15 mouse cellular contexts compared by ENCODE assay signal in genomic region chr2:40223259-40223658, GRCm38 (mm10).
"Had no signal": no experiment of that assay in that cellular context is flagged by ENCODE, and none has a peak within 500 bp of the region (broad histone marks: within the 10 kb centered on the region; RNA-seq: fewer than 3 reads in every experiment).

No protein-coding gene starts in this region.

- H3K4me2 ChIP-seq: liver, embryonic 11.5 days; liver, embryonic 15.5 days; neural tube, embryonic 15.5 days had no signal

- H3K27me3 ChIP-seq: liver, embryonic 15.5 days; neural tube, embryonic 15.5 days had no signal

- H3K4me3 ChIP-seq: left cerebral cortex, adult 2 months; limb, embryonic 10.5 days; liver, embryonic 15.5 days; myocyte; neural tube, embryonic 15.5 days had no signal

- ATAC-seq: intestine, embryonic 16.5 days; lung, postnatal 0 days had no signal

- H3K36me3 ChIP-seq: limb, embryonic 10.5 days; liver, embryonic 15.5 days; neural tube, embryonic 15.5 days had no signal

- H3K9me3 ChIP-seq: limb, embryonic 10.5 days; liver, embryonic 15.5 days; neural tube, embryonic 15.5 days had no signal

- H3K9ac ChIP-seq: liver, embryonic 15.5 days; neural tube, embryonic 15.5 days had no signal

- DNase-seq: kidney, adult 2 months; kidney, postnatal 25 days; lung, adult 2 months; lung, postnatal 4 days; thymus, adult 2 months; thymus, postnatal 25 days had no signal

- H3K4me1 ChIP-seq: limb, embryonic 10.5 days; liver, embryonic 15.5 days; neural tube, embryonic 15.5 days had no signal

- H3K27ac ChIP-seq: left cerebral cortex, adult 2 months; limb, embryonic 10.5 days; liver, embryonic 15.5 days; neural tube, embryonic 15.5 days; stomach, postnatal 0 days had no signal
